Mouse (Mus musculus): Measurements from ENCODE around the gene Myh14. TPM values are rescaled to one million over a fixed set of nuclear protein-coding genes. Genes with fewer than 3 reads are reported as not detected.

Myh14 gene
- polyA plus RNA-seq, 1 experiment from 2014 or later = 1.6 TPM

DNA sequence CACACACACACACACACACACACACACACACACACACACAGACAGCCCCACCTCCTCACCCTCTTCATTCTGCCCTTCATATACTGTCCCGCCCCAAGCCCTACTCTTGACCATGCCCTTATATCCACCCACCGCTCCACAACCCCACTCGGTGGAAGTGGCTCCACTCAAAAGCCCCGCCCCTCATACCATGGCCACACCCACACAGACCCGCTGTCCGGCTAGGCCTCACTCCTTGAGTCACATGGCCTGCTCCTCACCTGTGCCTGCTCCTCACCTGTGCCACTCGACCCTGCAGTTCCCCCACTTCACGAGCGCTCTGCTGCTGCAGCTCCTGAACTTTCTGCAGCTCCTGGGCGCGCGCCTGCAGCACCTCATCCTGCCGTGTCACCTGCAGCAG, 40.2 kb downstream of the Myh14 start:
- Histone ChIP-seq H3K9me3 (ENCODE audit: control insufficient read depth, low read length) (no peaks in the 10 kb centered on the region), H3K9ac (replicated peaks; ENCODE audit: low read depth, low read length) (no peak overlapping the region), H3K4me1 (replicated peaks; ENCODE audit: control insufficient read depth, insufficient read depth, low read length) (no peaks in the 10 kb centered on the region), H3K27me3 (replicated peaks; ENCODE audit: control insufficient read depth, insufficient read depth, low read length) (no peaks in the 10 kb centered on the region), H3K4me2 (ENCODE audit: low read length) (no peak overlapping the region), H3K4me3 (replicated peaks; ENCODE audit: low read length) (no peak overlapping the region), H3K36me3 (ENCODE audit: control insufficient read depth, insufficient read depth) (no peaks in the 10 kb centered on the region), H3K27ac (ENCODE audit: low read length) (no peak overlapping the region)
- no peak for ATAC-seq
- 87% methylated on average over 13 of the region's 13 CpGs for WGBS

DNA sequence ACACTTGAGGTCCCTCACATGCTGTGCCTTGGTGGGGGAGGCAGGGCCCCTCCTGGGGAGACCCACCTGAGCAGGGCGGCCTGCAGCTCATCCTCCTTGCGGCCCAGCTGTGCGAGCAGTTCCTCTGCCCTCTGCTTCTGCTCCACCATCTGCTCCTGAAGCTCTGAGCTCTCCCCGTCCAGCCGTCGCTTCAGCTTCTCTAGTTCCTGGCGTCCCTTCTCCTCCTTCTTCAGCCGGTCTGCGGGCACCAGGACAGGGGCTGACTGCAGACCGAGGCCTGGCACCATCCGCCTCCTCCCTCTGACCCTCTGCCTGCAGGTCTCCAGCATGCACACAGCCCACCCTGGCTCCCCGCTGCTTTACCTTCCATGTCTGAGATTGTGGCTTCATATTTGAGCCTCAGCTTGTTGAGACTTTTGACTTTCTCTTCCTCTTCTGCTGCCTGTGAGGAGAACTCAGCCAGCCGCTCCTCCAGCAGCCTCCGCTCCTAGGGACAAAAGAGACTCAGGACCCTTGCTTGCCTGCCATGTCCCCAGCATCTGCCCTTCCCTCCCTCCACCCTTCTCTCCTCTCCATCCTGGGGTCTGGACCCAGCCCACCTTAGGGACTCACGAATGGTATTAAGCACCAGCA, 42.1 kb downstream of the Myh14 start:
- no peak overlapping the region for H3K4me3 ChIP-seq (replicated peaks; ENCODE audit: low read length)
- no peaks in the 10 kb centered on the region for H3K4me1 ChIP-seq (replicated peaks; ENCODE audit: control insufficient read depth, insufficient read depth, low read length)
- H3K36me3 ChIP-seq (ENCODE audit: control insufficient read depth, insufficient read depth) = no peaks in the 10 kb centered on the region
- no peaks in the 10 kb centered on the region for H3K9me3 ChIP-seq (ENCODE audit: control insufficient read depth, low read length)
- H3K4me2 ChIP-seq (ENCODE audit: low read length) = no peak overlapping the region
- H3K27me3 ChIP-seq (replicated peaks; ENCODE audit: control insufficient read depth, insufficient read depth, low read length) = no peaks in the 10 kb centered on the region
- H3K9ac ChIP-seq (replicated peaks; ENCODE audit: low read depth, low read length) = no peak overlapping the region
- H3K27ac ChIP-seq (ENCODE audit: low read length) = no peak overlapping the region
- no peak for ATAC-seq
- 80% methylated on average over 15 of the region's 15 CpGs for WGBS

DNA sequence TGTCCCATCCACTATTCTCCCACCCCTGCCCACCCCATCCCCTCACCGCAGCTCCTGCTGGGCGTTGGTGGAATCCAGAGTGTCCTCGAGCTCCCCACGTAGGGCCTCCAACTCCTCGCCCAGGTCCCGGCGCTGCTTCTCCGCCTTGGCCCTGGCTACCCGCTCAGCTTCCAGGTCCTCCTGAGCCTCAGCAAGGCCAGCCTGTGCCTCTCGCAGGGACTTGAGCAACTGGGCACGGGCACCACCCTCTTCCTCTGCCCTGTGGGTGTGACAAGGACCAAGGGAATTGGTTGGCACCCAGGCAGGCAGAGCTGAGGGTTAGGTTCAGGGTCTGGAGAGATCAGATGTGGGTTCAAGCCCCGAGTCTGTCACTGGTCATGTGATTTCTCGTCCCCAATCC, 43.7 kb downstream of the Myh14 start:
- no peak overlapping the region for H3K9ac ChIP-seq (replicated peaks; ENCODE audit: low read depth, low read length)
- 81% methylated on average over 13 of the region's 13 CpGs for WGBS
- H3K36me3 ChIP-seq (ENCODE audit: control insufficient read depth, insufficient read depth) = no peaks in the 10 kb centered on the region
- no peaks in the 10 kb centered on the region for H3K4me1 ChIP-seq (replicated peaks; ENCODE audit: control insufficient read depth, insufficient read depth, low read length)
- H3K27me3 ChIP-seq (replicated peaks; ENCODE audit: control insufficient read depth, insufficient read depth, low read length) = no peaks in the 10 kb centered on the region
- no peak overlapping the region for H3K27ac ChIP-seq (ENCODE audit: low read length)
- no peak for ATAC-seq
- no peak overlapping the region for H3K4me3 ChIP-seq (replicated peaks; ENCODE audit: low read length)
- no peaks in the 10 kb centered on the region for H3K9me3 ChIP-seq (ENCODE audit: control insufficient read depth, low read length)
- H3K4me2 ChIP-seq (ENCODE audit: low read length) = no peak overlapping the region

- no peak for ATAC-seq
- no peaks in the 10 kb centered on the region for H3K4me1 ChIP-seq (replicated peaks; ENCODE audit: control insufficient read depth, insufficient read depth, low read length)
- no peaks in the 10 kb centered on the region for H3K9me3 ChIP-seq (ENCODE audit: control insufficient read depth, low read length)
- H3K4me3 ChIP-seq (replicated peaks; ENCODE audit: low read length) = no peak overlapping the region
- 70% methylated on average over 1 of the region's 1 CpGs for WGBS
- H3K36me3 ChIP-seq (ENCODE audit: control insufficient read depth, insufficient read depth) = no peaks in the 10 kb centered on the region
- H3K4me2 ChIP-seq (ENCODE audit: low read length) = no peak overlapping the region
- H3K9ac ChIP-seq (replicated peaks; ENCODE audit: low read depth, low read length) = no peak overlapping the region
- H3K27me3 ChIP-seq (replicated peaks; ENCODE audit: control insufficient read depth, insufficient read depth, low read length) = no peaks in the 10 kb centered on the region
- no peak overlapping the region for H3K27ac ChIP-seq (ENCODE audit: low read length)
Measured at GRCm38 (mm10) chr7:44626068-44626385, 44.6 kb downstream of the Myh14 start.

DNA sequence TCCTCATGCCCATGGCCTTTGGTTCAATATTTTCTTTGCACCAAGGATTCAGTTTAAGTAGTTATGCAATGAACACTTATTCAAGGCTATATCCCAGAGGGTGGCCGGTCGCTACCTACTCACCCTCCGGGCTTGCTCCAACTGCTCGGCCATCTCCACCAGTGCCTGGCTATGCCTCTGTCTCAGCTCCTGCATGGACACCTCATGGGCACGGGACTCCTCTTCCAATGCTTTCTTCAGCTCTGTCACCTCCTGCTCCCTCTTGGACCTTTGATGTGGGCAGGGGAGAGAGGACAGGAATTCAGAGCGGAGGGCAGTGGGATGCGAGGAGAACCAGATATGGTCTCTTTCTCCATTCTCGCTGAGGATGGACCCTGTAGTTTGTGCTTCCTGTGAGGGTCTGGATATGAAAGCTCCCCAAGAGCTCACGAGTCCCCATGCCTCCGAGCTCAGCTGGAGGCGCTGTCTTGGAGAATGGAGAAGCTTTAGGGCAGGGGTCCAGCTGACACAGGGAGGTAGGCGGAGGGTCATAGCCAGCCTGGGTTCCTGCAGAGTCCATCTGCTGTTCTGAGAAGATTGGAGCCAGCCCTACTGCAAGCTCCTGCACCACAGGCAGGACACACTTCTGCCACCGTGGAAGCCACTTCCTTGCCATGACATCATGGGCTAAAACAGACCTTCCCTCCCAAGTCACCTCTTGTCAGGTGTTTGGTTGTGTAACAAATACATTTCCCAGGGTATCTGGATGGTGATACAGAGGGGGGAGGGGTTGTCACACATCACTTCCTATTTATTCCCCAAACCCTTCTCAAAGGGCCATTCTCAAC, 45.2 kb downstream of the Myh14 start:
- WGBS = 84% methylated on average over 13 of the region's 13 CpGs
- H3K4me1 ChIP-seq (replicated peaks; ENCODE audit: control insufficient read depth, insufficient read depth, low read length) = no peaks in the 10 kb centered on the region
- no peak overlapping the region for H3K4me2 ChIP-seq (ENCODE audit: low read length)
- ATAC-seq = no peak
- H3K9ac ChIP-seq (replicated peaks; ENCODE audit: low read depth, low read length) = no peak overlapping the region
- H3K36me3 ChIP-seq (ENCODE audit: control insufficient read depth, insufficient read depth) = no peaks in the 10 kb centered on the region
- H3K4me3 ChIP-seq (replicated peaks; ENCODE audit: low read length) = no peak overlapping the region
- no peaks in the 10 kb centered on the region for H3K9me3 ChIP-seq (ENCODE audit: control insufficient read depth, low read length)
- H3K27ac ChIP-seq (ENCODE audit: low read length) = no peak overlapping the region
- H3K27me3 ChIP-seq (replicated peaks; ENCODE audit: control insufficient read depth, insufficient read depth, low read length) = no peaks in the 10 kb centered on the region

DNA sequence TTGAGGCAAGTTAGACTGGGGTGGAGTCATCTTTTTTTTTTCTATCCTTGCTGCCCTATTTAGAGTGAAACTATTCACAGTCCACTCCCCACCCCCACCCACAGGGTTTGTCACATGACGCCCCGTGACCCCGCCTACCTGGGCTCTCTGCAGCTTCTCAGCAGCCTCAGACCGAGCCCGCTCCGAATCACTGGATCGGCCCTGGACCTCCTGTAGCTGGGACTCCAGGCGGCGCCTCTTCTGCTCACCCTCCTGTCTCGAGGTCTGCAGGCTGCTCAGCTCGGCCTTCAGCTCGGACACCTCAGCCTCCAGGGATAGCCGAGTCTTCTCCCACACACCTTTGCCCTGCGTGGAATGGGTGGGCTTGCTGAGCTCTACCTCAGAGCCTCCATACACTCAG, 45.8 kb downstream of the Myh14 start:
- ATAC-seq = no peak
- H3K36me3 ChIP-seq (ENCODE audit: control insufficient read depth, insufficient read depth) = no peaks in the 10 kb centered on the region
- 70% methylated on average over 14 of the region's 14 CpGs for WGBS

GRCm38 (mm10) chr7:44624543-44624826, 46.2 kb downstream of the Myh14 start:
- Histone ChIP-seq H3K4me1 (replicated peaks; ENCODE audit: control insufficient read depth, insufficient read depth, low read length) (no peaks in the 10 kb centered on the region), H3K4me3 (replicated peaks; ENCODE audit: low read length) (no peak overlapping the region), H3K27ac (ENCODE audit: low read length) (no peak overlapping the region), H3K36me3 (ENCODE audit: control insufficient read depth, insufficient read depth) (no peaks in the 10 kb centered on the region), H3K9ac (replicated peaks; ENCODE audit: low read depth, low read length) (no peak overlapping the region), H3K27me3 (replicated peaks; ENCODE audit: control insufficient read depth, insufficient read depth, low read length) (no peaks in the 10 kb centered on the region), H3K9me3 (ENCODE audit: control insufficient read depth, low read length) (0 out of 2 replicates have a peak, but pooled peaks cover 3% of the 10 kb centered on the region), H3K4me2 (ENCODE audit: low read length) (no peak overlapping the region)
- no peak for ATAC-seq
- 82% methylated on average over 3 of the region's 3 CpGs for WGBS

More for the DNA sequence above, 45.8 kb downstream of the Myh14 start:
- H3K4me1 ChIP-seq (replicated peaks; ENCODE audit: control insufficient read depth, insufficient read depth, low read length) = no peaks in the 10 kb centered on the region
- H3K4me3 ChIP-seq (replicated peaks; ENCODE audit: low read length) = no peak overlapping the region
- H3K4me2 ChIP-seq (ENCODE audit: low read length) = no peak overlapping the region
- H3K27ac ChIP-seq (ENCODE audit: low read length) = no peak overlapping the region
- no peaks in the 10 kb centered on the region for H3K27me3 ChIP-seq (replicated peaks; ENCODE audit: control insufficient read depth, insufficient read depth, low read length)
- no peak overlapping the region for H3K9ac ChIP-seq (replicated peaks; ENCODE audit: low read depth, low read length)
- H3K9me3 ChIP-seq (ENCODE audit: control insufficient read depth, low read length) = 0 out of 2 replicates have a peak, but pooled peaks cover 3% of the 10 kb centered on the region

DNA sequence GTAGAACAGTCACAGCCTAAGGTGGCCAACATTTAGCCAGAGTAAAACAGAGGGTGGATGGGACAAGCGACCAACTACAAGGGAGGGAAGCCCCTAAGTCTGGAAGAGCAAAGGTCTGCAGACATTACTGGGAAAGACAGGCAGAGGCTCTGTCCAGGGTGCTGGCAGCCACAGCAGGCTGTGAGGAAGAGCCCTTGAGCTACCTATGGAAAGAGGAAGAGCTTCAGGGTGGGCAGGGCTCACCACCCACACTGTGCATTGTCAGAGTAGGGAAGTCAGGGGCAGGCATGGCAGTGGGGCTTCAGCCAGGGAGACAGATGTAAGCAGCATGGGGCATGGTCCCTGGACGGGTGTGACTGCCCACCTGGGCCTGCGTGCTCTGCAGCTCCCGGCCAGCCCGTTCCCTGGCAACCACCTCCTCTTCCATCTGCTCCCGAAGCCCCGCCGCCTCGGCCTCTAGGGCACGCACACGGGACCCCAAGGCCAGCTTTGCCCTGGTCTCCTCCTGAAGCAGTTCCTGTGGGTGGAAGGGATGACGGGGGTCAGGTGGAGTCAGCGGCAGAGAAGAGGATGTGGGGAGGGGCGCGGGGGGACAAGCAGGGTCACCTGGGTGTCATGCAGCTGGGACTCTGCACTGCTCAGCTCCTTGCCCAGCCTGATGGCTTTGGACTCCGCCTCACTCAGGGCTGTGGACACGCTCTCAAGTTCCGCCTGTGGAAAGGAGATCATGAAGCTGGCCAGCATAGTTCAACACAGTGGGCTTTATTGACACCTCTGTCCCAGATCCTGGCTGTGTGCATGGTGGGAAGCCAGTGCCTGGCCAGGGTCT, 46.7 kb downstream of the Myh14 start:
- H3K9me3 ChIP-seq (ENCODE audit: control insufficient read depth, low read length) = 0 out of 2 replicates have a peak, but pooled peaks cover 3% of the 10 kb centered on the region
- H3K4me3 ChIP-seq (replicated peaks; ENCODE audit: low read length) = no peak overlapping the region
- no peak overlapping the region for H3K27ac ChIP-seq (ENCODE audit: low read length)
- WGBS = 46% methylated on average over 18 of the region's 18 CpGs
- H3K9ac ChIP-seq (replicated peaks; ENCODE audit: low read depth, low read length) = no peak overlapping the region
- H3K27me3 ChIP-seq (replicated peaks; ENCODE audit: control insufficient read depth, insufficient read depth, low read length) = no peaks in the 10 kb centered on the region
- no peaks in the 10 kb centered on the region for H3K36me3 ChIP-seq (ENCODE audit: control insufficient read depth, insufficient read depth)
- H3K4me2 ChIP-seq (ENCODE audit: low read length) = no peak overlapping the region
- no peak for ATAC-seq
- no peaks in the 10 kb centered on the region for H3K4me1 ChIP-seq (replicated peaks; ENCODE audit: control insufficient read depth, insufficient read depth, low read length)

GRCm38 (mm10) chr7:44617059-44617458, 53.6 kb downstream of the Myh14 start:
- H3K9me3 ChIP-seq (ENCODE audit: control insufficient read depth, low read length) = 0 out of 2 replicates have a peak, but pooled peaks cover 3% of the 10 kb centered on the region
- H3K27me3 ChIP-seq (replicated peaks; ENCODE audit: control insufficient read depth, insufficient read depth, low read length) = peaks cover 10% of the 10 kb centered on the region
- 77% methylated on average over 3 of the region's 3 CpGs for WGBS
- H3K27ac ChIP-seq (ENCODE audit: low read length) = no peak overlapping the region
- H3K9ac ChIP-seq (replicated peaks; ENCODE audit: low read depth, low read length) = no peak overlapping the region
- H3K36me3 ChIP-seq (ENCODE audit: control insufficient read depth, insufficient read depth) = no peaks in the 10 kb centered on the region
- no peak overlapping the region for H3K4me2 ChIP-seq (ENCODE audit: low read length)
- peaks cover 3% of the 10 kb centered on the region; the same call in 1 of the 2 replicates for H3K4me1 ChIP-seq (replicated peaks; ENCODE audit: control insufficient read depth, insufficient read depth, low read length)
- no peak overlapping the region for H3K4me3 ChIP-seq (replicated peaks; ENCODE audit: low read length)
- no peak for ATAC-seq
